In genomic region chr4:24496116-24496952, GRCm38 (mm10) we compare ENCODE assay signal across 8 mouse cellular contexts. TPM values are rescaled to one million over a fixed set of nuclear protein-coding genes. Genes with fewer than 3 reads are reported as not detected.
DNase-seq lines count a peak whose midpoint lies in the region; ATAC-seq lines count a peak whose summit lies in the region.

Mms22l (plus strand) TSS chr4:24496451.

- peak within 1 kb of the TSS; percentile 79 for H3K4me2 ChIP-seq in hindbrain, embryonic 12.5 days (replicated peaks)

- peak; percentile 100 for ATAC-seq in hindbrain, embryonic 12.5 days (ENCODE audit: low FRiP score)

- H3K4me3 ChIP-seq in hindbrain, embryonic 12.5 days, result peak within 1 kb of the TSS; percentile 92

- peak within 1 kb of the TSS; percentile 84 for H3K9ac ChIP-seq in hindbrain, embryonic 12.5 days

- under 1% methylated on average over 79 of the region's 83 CpGs for WGBS in hindbrain, embryonic 12.5 days

- peak; percentile 96 for DNase-seq in NIH3T3 (ENCODE audit: low read depth)
- peak; percentile 98 for DNase-seq in cerebellum, postnatal 10 days
- peak; percentile 85 to 94 for DNase-seq in frontal cortex, postnatal 10 days (ENCODE audit: low spot score in 2 of 2)
- DNase-seq in layer of hippocampus, postnatal 14 days (ENCODE audit: low spot score in 2 of 2), result peak; percentile 91 to 93
- peak; percentile 95 for DNase-seq in lung, postnatal 14 days
- DNase-seq in retina, adult 2 months (ENCODE audit: low read depth, low spot score), result peak; percentile 72
- peak; percentile 90 to 91 for DNase-seq in thymus, postnatal 36 days

- no peaks in the 10 kb centered on the region for H3K9me3 ChIP-seq in hindbrain, embryonic 12.5 days (replicated peaks)

- no peaks in the 10 kb centered on the region for H3K36me3 ChIP-seq in hindbrain, embryonic 12.5 days

- H3K4me1 ChIP-seq in hindbrain, embryonic 12.5 days, result peaks cover 8% of the 10 kb centered on the region

- no peaks in the 10 kb centered on the region for H3K27me3 ChIP-seq in hindbrain, embryonic 12.5 days

- H3K27ac ChIP-seq in hindbrain, embryonic 12.5 days, result peak within 1 kb of the TSS; percentile 92

RNA-seq across cellular contexts. Expression of gene Mms22l, which starts in this region (rescaled TPM):
- 20.9 and 25.9 TPM in 2 replicates for polyA plus RNA-seq in hindbrain, embryonic 12.5 days (2016; fragmentation: Nextera tagmentation; extraction: Ambion mirVana)
- 1 to 10 TPM; 1.2 to 1.9 TPM for total RNA-seq in layer of hippocampus, postnatal 14 days (2021)

Comparison
In these comparisons a context has a peak if more than half of its experiments do, and no peak if none do; other contexts are left out.
1. Peak in every context shown above with its lines: DNase-seq, ATAC-seq, H3K4me3 ChIP-seq and H3K27ac ChIP-seq.